Mouse (Mus musculus) adrenal gland (tissue): ENCODE results near the gene Ptpn13.

Experiments used
- intact Hi-C: fragments of 180-260 bp; cut with DNase I; formaldehyde crosslinking; loops from one replicate; pipeline ENCODE4 v1.15.1; 2025

Gene Ptpn13

GRCm38 (mm10) chr5:103629854-103630580, 205.0 kb downstream of the Ptpn13 start:
- intact Hi-C loops = no loop called here

GRCm38 (mm10) chr5:103637162-103637561, 212.2 kb downstream of the Ptpn13 start:
- intact Hi-C loops = no loop called here

GRCm38 (mm10) chr5:103644167-103644566, 219.2 kb downstream of the Ptpn13 start:
- intact Hi-C loops = no loop called here

- intact Hi-C loops = no loop called here
Observed at GRCm38 (mm10) chr5:103647320-103647719, 222.3 kb downstream of the Ptpn13 start.
